Mouse (Mus musculus): ENCODE results near the gene Fbn1.

- no peak for TF ChIP-seq POLR2A (IDR thresholded peaks at IDR 0.05; ENCODE audit: borderline replicate concordance, extremely low read depth, low read depth, low read length)
- no peak for TF ChIP-seq CTCF (IDR thresholded peaks at IDR 0.05; ENCODE audit: insufficient read depth, low read length)
These were observed 48.7 kb downstream of the Fbn1 start for GRCm38 (mm10) chr2:125459087-125459486.

All from lung, adult 2 months (tissue).